Mouse (Mus musculus): Measurements from ENCODE around the gene Spef1. TPM values are rescaled to one million over a fixed set of nuclear protein-coding genes. Genes with fewer than 3 reads are reported as not detected.
A peak's percentile ranks its signal among the peaks of the same experiment; 100 is the strongest.

Spef1 gene
- polyA plus RNA-seq, 1 experiment from 2014 or later: 1.3 TPM

- ATAC-seq (replicated peaks; ENCODE audit: low FRiP score) (peak; percentile 75), DNase-seq (ENCODE audit: low spot score) (no peak)
- H3K4me3 ChIP-seq (ENCODE audit: low read depth, low read length): no peak overlapping the region
- no peak overlapping the region for H3K9ac ChIP-seq (ENCODE audit: low read depth, low read length)
- H3K27me3 ChIP-seq (replicated peaks; ENCODE audit: control insufficient read depth, insufficient read depth, low read length): no peaks in the 10 kb centered on the region
- peak overlapping the region; percentile 94 for H3K4me2 ChIP-seq
- no peaks in the 10 kb centered on the region; the same call in 1 of the 2 replicates for H3K36me3 ChIP-seq (ENCODE audit: control insufficient read depth, insufficient read depth, low read length)
- WGBS: 49% methylated on average over 5 of the region's 5 CpGs
- H3K27ac ChIP-seq (ENCODE audit: low read depth, low read length): peak overlapping the region; percentile 20
- H3K9me3 ChIP-seq (ENCODE audit: control insufficient read depth, low read length): no peaks in the 10 kb centered on the region
- H3K4me1 ChIP-seq (replicated peaks; ENCODE audit: control insufficient read depth, insufficient read depth, low read length): peaks cover 59% of the 10 kb centered on the region
Measured at GRCm38 (mm10) chr2:131129836-131130235, 57.2 kb downstream of the Spef1 start.

GRCm38 (mm10) chr2:131128636-131129157 lies 58.4 kb downstream of the Spef1 start:
- ATAC-seq (replicated peaks; ENCODE audit: low FRiP score) (no peak), DNase-seq (ENCODE audit: low spot score) (no peak)
- Histone ChIP-seq H3K9ac (ENCODE audit: low read depth, low read length) (peak overlapping the region; percentile 34; the same call in 1 of the 2 replicates), H3K4me3 (ENCODE audit: low read depth, low read length) (peak overlapping the region; percentile 72), H3K9me3 (ENCODE audit: control insufficient read depth, low read length) (no peaks in the 10 kb centered on the region), H3K27me3 (replicated peaks; ENCODE audit: control insufficient read depth, insufficient read depth, low read length) (no peaks in the 10 kb centered on the region), H3K27ac (ENCODE audit: low read depth, low read length) (peak overlapping the region; percentile 20; the same call in 1 of the 2 replicates), H3K4me1 (replicated peaks; ENCODE audit: control insufficient read depth, insufficient read depth, low read length) (peaks cover 54% of the 10 kb centered on the region), H3K36me3 (ENCODE audit: control insufficient read depth, insufficient read depth, low read length) (no peaks in the 10 kb centered on the region), H3K4me2 (peak overlapping the region; percentile 94)
- WGBS: 69% methylated on average over 3 of the region's 3 CpGs

- ATAC-seq (replicated peaks; ENCODE audit: low FRiP score) (no peak), DNase-seq (ENCODE audit: low spot score) (no peak)
- peak overlapping the region; percentile 89 for H3K9ac ChIP-seq (ENCODE audit: low read depth, low read length)
- H3K27me3 ChIP-seq (replicated peaks; ENCODE audit: control insufficient read depth, insufficient read depth, low read length): no peaks in the 10 kb centered on the region
- peak overlapping the region; percentile 72 for H3K4me3 ChIP-seq (ENCODE audit: low read depth, low read length)
- H3K36me3 ChIP-seq (ENCODE audit: control insufficient read depth, insufficient read depth, low read length): no peaks in the 10 kb centered on the region
- no peaks in the 10 kb centered on the region for H3K9me3 ChIP-seq (ENCODE audit: control insufficient read depth, low read length)
- 79% methylated on average over 5 of the region's 5 CpGs for WGBS
- H3K4me2 ChIP-seq: peak overlapping the region; percentile 94
- no peak overlapping the region for H3K27ac ChIP-seq (ENCODE audit: low read depth, low read length)
- H3K4me1 ChIP-seq (replicated peaks; ENCODE audit: control insufficient read depth, insufficient read depth, low read length): peaks cover 54% of the 10 kb centered on the region
Measured at GRCm38 (mm10) chr2:131128211-131128610, 58.9 kb downstream of the Spef1 start.

- Histone ChIP-seq H3K4me2 (peak within 1 kb of the TSS; percentile 94), H3K27ac (ENCODE audit: low read depth, low read length) (peak within 1 kb of the TSS; percentile 71), H3K9me3 (ENCODE audit: control insufficient read depth, low read length) (no peaks in the 10 kb centered on the region), H3K9ac (ENCODE audit: low read depth, low read length) (peak within 1 kb of the TSS; percentile 89), H3K36me3 (ENCODE audit: control insufficient read depth, insufficient read depth, low read length) (no peaks in the 10 kb centered on the region), H3K4me3 (ENCODE audit: low read depth, low read length) (peak within 1 kb of the TSS; percentile 72), H3K4me1 (replicated peaks; ENCODE audit: control insufficient read depth, insufficient read depth, low read length) (peaks cover 54% of the 10 kb centered on the region), H3K27me3 (replicated peaks; ENCODE audit: control insufficient read depth, insufficient read depth, low read length) (no peaks in the 10 kb centered on the region)
- ATAC-seq (replicated peaks; ENCODE audit: low FRiP score): peak; percentile 88
- DNase-seq (ENCODE audit: low spot score): peak; percentile 79
- WGBS: 2% methylated on average over 28 of the region's 28 CpGs
Measured at GRCm38 (mm10) chr2:131127161-131127730, 59.8 kb downstream of the Spef1 start, which contains the start of gene Hspa12b. Gene Hspa12b, plus strand, starts transcription at chr2:131127280.

- peaks cover 45% of the 10 kb centered on the region for H3K4me1 ChIP-seq (replicated peaks; ENCODE audit: control insufficient read depth, insufficient read depth, low read length)
- no peak for DNase-seq (ENCODE audit: low spot score)
- ATAC-seq (replicated peaks; ENCODE audit: low FRiP score): no peak
- H3K9me3 ChIP-seq (ENCODE audit: control insufficient read depth, low read length): no peaks in the 10 kb centered on the region
- no peak overlapping the region for H3K4me3 ChIP-seq (ENCODE audit: low read depth, low read length)
- H3K9ac ChIP-seq (ENCODE audit: low read depth, low read length): peak overlapping the region; percentile 2; the same call in 1 of the 2 replicates
- WGBS: 47% methylated on average over 9 of the region's 9 CpGs
- H3K36me3 ChIP-seq (ENCODE audit: control insufficient read depth, insufficient read depth, low read length): no peaks in the 10 kb centered on the region
- peak overlapping the region; percentile 71; the same call in 1 of the 2 replicates for H3K27ac ChIP-seq (ENCODE audit: low read depth, low read length)
- H3K27me3 ChIP-seq (replicated peaks; ENCODE audit: control insufficient read depth, insufficient read depth, low read length): no peaks in the 10 kb centered on the region
- H3K4me2 ChIP-seq: peak overlapping the region; percentile 94
Measured at GRCm38 (mm10) chr2:131125964-131126815, 60.9 kb downstream of the Spef1 start.

GRCm38 (mm10) chr2:131125157-131125963 lies 61.7 kb downstream of the Spef1 start:
- no peak for ATAC-seq (replicated peaks; ENCODE audit: low FRiP score)
- no peak for DNase-seq (ENCODE audit: low spot score)
- 86% methylated on average over 9 of the region's 9 CpGs for WGBS

GRCm38 (mm10) chr2:131124166-131124565 lies 62.9 kb downstream of the Spef1 start:
- no peak overlapping the region for H3K4me2 ChIP-seq
- DNase-seq (ENCODE audit: low spot score) (no peak), ATAC-seq (replicated peaks; ENCODE audit: low FRiP score) (no peak)
- WGBS: 49% methylated on average over 3 of the region's 3 CpGs
- H3K36me3 ChIP-seq (ENCODE audit: control insufficient read depth, insufficient read depth, low read length): no peaks in the 10 kb centered on the region
- H3K9me3 ChIP-seq (ENCODE audit: control insufficient read depth, low read length): no peaks in the 10 kb centered on the region
- H3K4me3 ChIP-seq (ENCODE audit: low read depth, low read length): no peak overlapping the region
- no peak overlapping the region for H3K27ac ChIP-seq (ENCODE audit: low read depth, low read length)
- H3K27me3 ChIP-seq (replicated peaks; ENCODE audit: control insufficient read depth, insufficient read depth, low read length): no peaks in the 10 kb centered on the region
- peaks cover 35% of the 10 kb centered on the region for H3K4me1 ChIP-seq (replicated peaks; ENCODE audit: control insufficient read depth, insufficient read depth, low read length)
- H3K9ac ChIP-seq (ENCODE audit: low read depth, low read length): no peak overlapping the region

More at GRCm38 (mm10) chr2:131125157-131125963, 61.7 kb downstream of the Spef1 start:
- H3K36me3 ChIP-seq (ENCODE audit: control insufficient read depth, insufficient read depth, low read length): no peaks in the 10 kb centered on the region
- no peak overlapping the region for H3K27ac ChIP-seq (ENCODE audit: low read depth, low read length)
- no peak overlapping the region for H3K9ac ChIP-seq (ENCODE audit: low read depth, low read length)
- no peak overlapping the region for H3K4me3 ChIP-seq (ENCODE audit: low read depth, low read length)
- no peaks in the 10 kb centered on the region for H3K9me3 ChIP-seq (ENCODE audit: control insufficient read depth, low read length)
- H3K27me3 ChIP-seq (replicated peaks; ENCODE audit: control insufficient read depth, insufficient read depth, low read length): no peaks in the 10 kb centered on the region
- no peak overlapping the region for H3K4me2 ChIP-seq
- H3K4me1 ChIP-seq (replicated peaks; ENCODE audit: control insufficient read depth, insufficient read depth, low read length): peaks cover 44% of the 10 kb centered on the region
